Mouse (Mus musculus): ENCODE measurements at regions not wholly inside any gene's neighbourhood (a gene's known extent, or its start where the extent isn't known, plus 50 kb on each side); places are given as distances from the start of the nearest gene placed in this dataset.

- DNase-seq (ENCODE audit: low read depth, low spot score) = peak; percentile 64
Observed at GRCm38 (mm10) chr9:89858005-89858404, 51.7 kb upstream of the Rasgrf1 start.

GRCm38 (mm10) chr9:89850491-89851282 is 59.0 kb upstream of the Rasgrf1 start:
- peak; percentile 97 for DNase-seq (ENCODE audit: low read depth, low spot score)

GRCm38 (mm10) chr9:89849947-89850346 is 59.8 kb upstream of the Rasgrf1 start:
- DNase-seq (ENCODE audit: low read depth, low spot score) = peak; percentile 67

GRCm38 (mm10) chr9:89848571-89848970 is 61.1 kb upstream of the Rasgrf1 start:
- no peak for DNase-seq (ENCODE audit: low read depth, low spot score)

GRCm38 (mm10) chr9:89846973-89847372 is 62.7 kb upstream of the Rasgrf1 start:
- DNase-seq (ENCODE audit: low read depth, low spot score) = no peak

- DNase-seq (ENCODE audit: low read depth, low spot score) = no peak
Observed at GRCm38 (mm10) chr9:89842776-89843089, 67.0 kb upstream of the Rasgrf1 start.

GRCm38 (mm10) chr9:89841866-89842775 is 67.6 kb upstream of the Rasgrf1 start:
- peak; percentile 87 for DNase-seq (ENCODE audit: low read depth, low spot score)

- no peak for DNase-seq (ENCODE audit: low read depth, low spot score)
Observed at GRCm38 (mm10) chr9:89841371-89841770, 68.3 kb upstream of the Rasgrf1 start.

- DNase-seq (ENCODE audit: low read depth, low spot score) = no peak
Observed at GRCm38 (mm10) chr9:89836454-89837245, 73.1 kb upstream of the Rasgrf1 start.

GRCm38 (mm10) chr9:89833596-89833995 is 76.1 kb upstream of the Rasgrf1 start:
- DNase-seq (ENCODE audit: low read depth, low spot score) = no peak

GRCm38 (mm10) chr9:89831855-89832254 is 77.9 kb upstream of the Rasgrf1 start:
- DNase-seq (ENCODE audit: low read depth, low spot score) = peak; percentile 62

GRCm38 (mm10) chr9:89828156-89828555 is 81.6 kb upstream of the Rasgrf1 start:
- peak; percentile 49 for DNase-seq (ENCODE audit: low read depth, low spot score)

GRCm38 (mm10) chr9:89827564-89827963 is 82.1 kb upstream of the Rasgrf1 start:
- no peak for DNase-seq (ENCODE audit: low read depth, low spot score)

GRCm38 (mm10) chr9:89826712-89827548 is 82.8 kb upstream of the Rasgrf1 start:
- DNase-seq (ENCODE audit: low read depth, low spot score) = peak; percentile 92

- no peak for DNase-seq (ENCODE audit: low read depth, low spot score)
Observed at GRCm38 (mm10) chr9:89821853-89822243, 83.6 kb upstream of the Ankrd34c start.

GRCm38 (mm10) chr9:89821109-89821852 is 83.0 kb upstream of the Ankrd34c start:
- DNase-seq (ENCODE audit: low read depth, low spot score) = peak; percentile 37

- no peak for DNase-seq (ENCODE audit: low read depth, low spot score)
Observed at GRCm38 (mm10) chr9:89813616-89814318, 75.5 kb upstream of the Ankrd34c start.

GRCm38 (mm10) chr9:89807381-89807780 is 69.1 kb upstream of the Ankrd34c start:
- no peak for DNase-seq (ENCODE audit: low read depth, low spot score)

- DNase-seq (ENCODE audit: low read depth, low spot score) = no peak
Observed at GRCm38 (mm10) chr9:89802658-89803057, 64.4 kb upstream of the Ankrd34c start.

GRCm38 (mm10) chr9:89793018-89793417 is 54.7 kb upstream of the Ankrd34c start:
- peak; percentile 84 for DNase-seq (ENCODE audit: low read depth, low spot score)
